Mouse (Mus musculus) cortical plate, adult 2 months (tissue): Measurements from ENCODE around the gene Slc38a7. TPM values are rescaled to one million over a fixed set of nuclear protein-coding genes. Genes with fewer than 3 reads are reported as not detected.

Experiments used
- H3K27ac ChIP-seq: fragments of 200-500 bp; 2 replicates; pipeline ENCODE4 v1.5.1; 2012; ENCODE audit warnings: low read length, control low read depth, inconsistent platforms; ENCODE audit not compliant: insufficient read depth
- H3K4me1 ChIP-seq: fragments of 200-500 bp; 2 replicates; pipeline ENCODE4 v1.6.1; 2011; ENCODE audit warnings: low read length; ENCODE audit not compliant: control insufficient read depth, insufficient read depth
- H3K4me3 ChIP-seq: fragments of 200-500 bp; 2 replicates; pipeline ENCODE4 v1.5.1; 2011; ENCODE audit warnings: mild to moderate bottlenecking, low read length, control low read depth; ENCODE audit not compliant: insufficient read depth
- CTCF ChIP-seq: fragments of 200-500 bp; IDR thresholded peaks from 2 replicates; pipeline ENCODE4 v1.5.1; 2011; ENCODE audit warnings: mild to moderate bottlenecking, control low read depth, low read length; ENCODE audit not compliant: insufficient read depth; ENCODE audit errors: extremely low read depth
- POLR2A ChIP-seq: fragments of 200-500 bp; IDR thresholded peaks from 2 replicates; pipeline ENCODE4 v1.6.1; 2011; ENCODE audit warnings: mild to moderate bottlenecking, low read length, control low read depth; ENCODE audit not compliant: insufficient read depth; ENCODE audit errors: extremely low read depth
- polyA plus RNA-seq: library from polyadenylated mRNA; depleted of rRNA; stranded (reverse); fragments of >200 nt; gene quantifications from 2 replicates; pipeline ENCODE4 v1.2.3, GENCODE M21; 2012

Slc38a7 gene
- polyA plus RNA-seq, 1 experiment: 30.1 TPM

DNA sequence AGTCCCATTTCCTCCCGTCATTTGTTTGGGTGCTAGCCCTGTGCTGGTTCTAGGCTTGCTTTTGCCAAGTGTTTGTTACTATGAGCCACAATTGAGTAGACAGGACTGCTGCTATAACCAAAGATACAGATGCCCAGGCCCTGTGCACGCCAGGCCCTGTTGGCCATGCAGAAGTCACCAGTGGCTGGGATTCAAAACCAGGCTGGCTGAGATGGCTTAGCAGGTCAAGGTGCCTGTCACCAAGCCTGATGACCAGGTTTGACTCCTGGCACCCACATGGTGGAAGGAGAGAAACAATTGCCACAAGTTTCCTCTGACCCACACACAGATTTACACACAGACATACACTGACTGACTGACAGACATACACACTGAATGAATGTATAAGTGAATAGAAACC lies 3.0 kb downstream of the Slc38a7 start:
- Histone ChIP-seq H3K27ac (no peak overlapping the region), H3K4me1 (no peaks in the 10 kb centered on the region), H3K4me3 (no peak overlapping the region)
- TF ChIP-seq CTCF: no peak
- TF ChIP-seq POLR2A: no peak

GRCm38 (mm10) chr8:95848734-95849464 lies 4.4 kb downstream of the Slc38a7 start:
- no peaks in the 10 kb centered on the region for H3K4me1 ChIP-seq
- TF ChIP-seq CTCF: no peak
- TF ChIP-seq POLR2A: no peak
- no peak overlapping the region for H3K4me3 ChIP-seq
- no peak overlapping the region for H3K27ac ChIP-seq

GRCm38 (mm10) chr8:95848061-95848551 lies 5.2 kb downstream of the Slc38a7 start:
- no peaks in the 10 kb centered on the region for H3K4me1 ChIP-seq
- TF ChIP-seq POLR2A (no peak), CTCF (no peak)
- no peak overlapping the region for H3K4me3 ChIP-seq
- no peak overlapping the region for H3K27ac ChIP-seq

- TF ChIP-seq POLR2A (no peak), CTCF (no peak)
- Histone ChIP-seq H3K4me1 (no peaks in the 10 kb centered on the region), H3K4me3 (no peak overlapping the region), H3K27ac (no peak overlapping the region)
Measured at GRCm38 (mm10) chr8:95845026-95845425, 8.3 kb downstream of the Slc38a7 start.

- Histone ChIP-seq H3K4me1 (no peaks in the 10 kb centered on the region), H3K27ac (no peak overlapping the region), H3K4me3 (no peak overlapping the region)
- TF ChIP-seq POLR2A (no peak), CTCF (no peak)
Measured at GRCm38 (mm10) chr8:95843968-95844367, 9.4 kb downstream of the Slc38a7 start.

DNA sequence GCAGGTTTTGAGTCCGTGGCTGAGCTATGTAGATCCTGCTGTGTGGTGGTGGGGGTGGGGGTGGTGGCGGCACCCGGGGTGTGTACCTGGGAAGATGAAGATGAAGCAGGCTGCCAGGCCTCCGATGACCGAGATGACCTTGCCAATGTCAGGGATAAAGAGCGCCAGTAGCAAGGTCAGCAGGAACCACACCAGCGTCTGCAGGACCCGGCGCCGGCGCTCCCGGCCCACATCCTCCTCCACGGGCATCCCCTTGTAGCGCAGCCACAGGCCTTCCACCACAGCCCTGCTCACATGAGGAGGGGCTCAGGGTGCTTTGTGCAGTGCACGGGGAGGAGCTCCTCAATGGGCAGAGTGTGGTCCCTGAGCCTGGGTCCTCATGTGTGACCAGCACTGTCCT lies 11.9 kb downstream of the Slc38a7 start:
- Histone ChIP-seq H3K4me1 (no peaks in the 10 kb centered on the region), H3K4me3 (no peak overlapping the region), H3K27ac (no peak overlapping the region)
- no peak for TF ChIP-seq CTCF

GRCm38 (mm10) chr8:95839289-95839688 lies 14.1 kb downstream of the Slc38a7 start:
- H3K4me1 ChIP-seq: no peaks in the 10 kb centered on the region
- no peak overlapping the region for H3K4me3 ChIP-seq
- H3K27ac ChIP-seq: no peak overlapping the region
- TF ChIP-seq POLR2A: no peak

- TF ChIP-seq POLR2A: no peak
- TF ChIP-seq CTCF: no peak
- Histone ChIP-seq H3K27ac (no peak overlapping the region), H3K4me1 (peaks cover 1% of the 10 kb centered on the region; the same call in 1 of the 2 replicates), H3K4me3 (no peak overlapping the region)
Measured at GRCm38 (mm10) chr8:95837266-95837665, 16.1 kb downstream of the Slc38a7 start.

DNA sequence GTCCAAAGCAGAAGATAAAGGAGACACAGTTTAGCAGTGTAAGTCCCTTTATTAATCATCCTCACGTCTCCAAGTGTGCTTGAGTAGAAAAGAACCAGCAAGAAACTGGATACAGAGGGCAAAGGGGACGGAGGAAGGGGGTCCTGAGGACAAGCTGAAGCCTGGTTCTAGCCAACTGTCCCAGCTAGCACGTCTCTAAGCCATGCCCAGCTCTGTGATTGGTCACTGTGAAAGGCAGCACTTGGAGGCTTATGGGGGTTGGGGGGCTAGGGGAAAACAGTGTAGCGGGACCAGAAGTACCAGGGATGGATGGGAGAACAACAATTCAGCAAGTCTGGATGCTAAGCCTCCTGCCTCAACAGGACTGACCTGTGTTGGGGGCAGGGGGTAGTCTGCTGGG lies 17.4 kb downstream of the Slc38a7 start:
- no peak overlapping the region for H3K4me3 ChIP-seq
- no peak overlapping the region for H3K27ac ChIP-seq
- TF ChIP-seq POLR2A: no peak
- TF ChIP-seq CTCF: no peak
- peaks cover 1% of the 10 kb centered on the region; the same call in 1 of the 2 replicates for H3K4me1 ChIP-seq

GRCm38 (mm10) chr8:95833435-95833984 lies 19.8 kb downstream of the Slc38a7 start:
- peaks cover 1% of the 10 kb centered on the region; the same call in 1 of the 2 replicates for H3K4me1 ChIP-seq
- H3K27ac ChIP-seq: no peak overlapping the region
- H3K4me3 ChIP-seq: no peak overlapping the region
- no peak for TF ChIP-seq CTCF
- TF ChIP-seq POLR2A: no peak
